Mouse (Mus musculus) R1 (cell line): ENCODE data around the gene Gm14401.
A peak's percentile ranks its signal among the peaks of the same experiment; 100 is the strongest.

Experiments used
- DNase-seq: peaks from one replicate; pipeline ENCODE4 v3.0.0-alpha.2; 2018; ENCODE audit warnings: low read depth, low spot score

Gm14401 gene

GRCm38 (mm10) chr2:177073432-177074423, at the start of gene Gm14401:
Gm14401 (plus strand) TSS chr2:177074320.
- peak; percentile 99 for DNase-seq

- peak; percentile 11 for DNase-seq
Measured at GRCm38 (mm10) chr2:177072807-177073206, 1.3 kb upstream of the Gm14401 start.

- DNase-seq = peak; percentile 54
Measured at GRCm38 (mm10) chr2:177075015-177075414, 895 bp downstream of the Gm14401 start.

- peak; percentile 99 for DNase-seq
Measured at GRCm38 (mm10) chr2:177079866-177080265, 5.7 kb downstream of the Gm14401 start.

- peak; percentile 92 for DNase-seq
Measured at GRCm38 (mm10) chr2:177109086-177109485, 35.0 kb downstream of the Gm14401 start.

GRCm38 (mm10) chr2:177129097-177129496, 55.0 kb downstream of the Gm14401 start:
- DNase-seq = peak; percentile 92
